Mouse (Mus musculus) brain, adult 2 months (tissue): Measurements from ENCODE around the gene Rps10.

Source experiments
- DNase-seq: peaks from one replicate; pipeline ENCODE4 v3.0.0; 2011; ENCODE audit warnings: low read depth, low spot score

Gene Rps10

DNA sequence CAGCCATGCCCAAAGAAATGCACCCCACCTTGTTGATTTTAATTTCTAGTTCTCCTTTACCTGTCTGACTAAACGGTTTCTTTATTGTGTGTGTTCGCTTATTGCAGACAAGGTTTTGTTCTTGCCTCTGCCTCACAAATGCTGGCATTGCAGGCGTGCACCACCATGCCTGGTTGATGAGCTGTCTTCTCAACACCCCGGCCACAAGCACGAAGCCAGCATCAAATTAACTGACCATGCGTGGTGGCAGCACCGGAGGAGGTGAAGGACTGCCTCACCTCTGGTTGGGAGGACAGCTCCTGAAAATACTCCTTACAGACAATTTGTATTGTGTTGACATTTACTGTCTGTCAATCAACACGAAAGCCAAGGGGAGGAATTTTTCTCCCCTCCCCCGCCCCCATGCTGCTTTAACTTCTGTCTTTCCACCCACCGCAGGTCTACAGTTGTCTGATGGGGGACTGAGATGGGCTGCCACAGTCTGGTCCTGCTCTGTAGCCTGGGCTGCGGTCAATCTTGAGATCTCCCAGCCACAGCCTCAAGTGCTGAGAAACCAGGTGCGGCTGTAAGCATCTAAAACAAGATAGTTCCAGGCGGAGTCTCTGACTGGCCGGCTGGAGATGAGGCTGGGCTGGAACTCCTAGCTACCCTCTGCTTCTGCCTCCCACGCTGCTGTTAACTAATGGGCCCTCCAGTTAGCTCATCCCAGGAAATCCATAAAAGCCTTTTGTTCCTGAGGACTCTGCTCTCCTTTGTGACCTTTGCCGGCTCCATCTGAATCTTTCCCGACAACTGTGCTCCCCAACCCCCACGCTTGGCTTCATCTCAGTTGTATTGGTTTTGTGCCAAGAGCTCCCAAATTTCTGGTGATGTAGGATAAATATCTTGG, at the start of gene Rps10:
Rps10 (minus strand) TSS at position 538 of the 889 bp plus-strand sequence.
- peak; percentile 57 for DNase-seq

DNA sequence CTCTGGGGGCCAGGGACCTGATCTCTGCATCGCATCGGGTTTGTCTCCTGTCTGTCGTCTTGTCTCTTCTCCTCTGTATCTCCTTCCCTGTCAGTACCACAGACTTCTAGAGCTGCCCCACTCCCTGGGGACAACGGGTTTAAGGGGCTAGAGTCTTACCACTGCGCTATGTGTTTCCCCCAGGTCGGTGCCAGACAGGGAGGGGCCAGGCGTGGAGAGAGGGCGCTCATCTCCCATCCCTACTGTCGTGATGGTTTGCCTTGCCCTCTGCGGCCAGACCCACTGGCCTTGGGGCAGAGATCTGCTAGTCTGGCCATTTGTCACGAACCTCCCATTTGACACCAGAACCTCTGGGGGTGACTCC, 49.1 kb upstream of the Rps10 start:
- no peak for DNase-seq

DNA sequence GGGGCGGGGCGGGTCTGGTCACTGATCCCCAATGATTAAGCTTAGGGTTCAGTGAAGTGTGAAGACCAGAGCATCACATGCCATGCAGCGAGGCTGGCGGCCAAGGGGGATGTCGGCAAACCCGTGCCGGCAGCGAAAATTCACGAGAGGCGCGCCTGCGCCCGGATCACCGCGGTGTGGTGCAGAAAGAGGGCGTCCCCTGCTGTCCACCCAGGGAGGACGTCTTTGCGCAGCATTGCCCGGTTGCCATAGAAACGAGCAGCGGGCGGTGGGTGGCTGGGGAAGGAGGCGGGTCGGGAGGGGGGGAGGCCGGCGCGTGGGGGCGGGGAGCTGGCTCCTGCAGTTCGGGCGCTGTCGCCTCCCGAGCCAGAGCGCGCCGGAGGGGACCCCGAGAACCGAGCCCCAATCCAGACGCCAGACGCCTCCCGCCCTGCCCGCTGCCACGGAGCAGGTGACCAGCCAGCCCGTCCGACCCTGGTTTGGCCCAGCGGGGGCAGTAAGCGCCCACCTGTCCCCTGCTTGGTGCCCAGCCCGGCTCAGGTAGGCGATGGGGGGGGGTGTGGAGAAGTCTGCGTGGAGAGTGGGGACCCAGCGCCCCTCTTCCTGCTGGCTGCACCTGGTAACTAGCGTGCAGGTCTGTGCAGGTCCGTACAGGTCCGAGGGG, 48.5 kb upstream of the Rps10 start:
- DNase-seq, result peak; percentile 94

DNA sequence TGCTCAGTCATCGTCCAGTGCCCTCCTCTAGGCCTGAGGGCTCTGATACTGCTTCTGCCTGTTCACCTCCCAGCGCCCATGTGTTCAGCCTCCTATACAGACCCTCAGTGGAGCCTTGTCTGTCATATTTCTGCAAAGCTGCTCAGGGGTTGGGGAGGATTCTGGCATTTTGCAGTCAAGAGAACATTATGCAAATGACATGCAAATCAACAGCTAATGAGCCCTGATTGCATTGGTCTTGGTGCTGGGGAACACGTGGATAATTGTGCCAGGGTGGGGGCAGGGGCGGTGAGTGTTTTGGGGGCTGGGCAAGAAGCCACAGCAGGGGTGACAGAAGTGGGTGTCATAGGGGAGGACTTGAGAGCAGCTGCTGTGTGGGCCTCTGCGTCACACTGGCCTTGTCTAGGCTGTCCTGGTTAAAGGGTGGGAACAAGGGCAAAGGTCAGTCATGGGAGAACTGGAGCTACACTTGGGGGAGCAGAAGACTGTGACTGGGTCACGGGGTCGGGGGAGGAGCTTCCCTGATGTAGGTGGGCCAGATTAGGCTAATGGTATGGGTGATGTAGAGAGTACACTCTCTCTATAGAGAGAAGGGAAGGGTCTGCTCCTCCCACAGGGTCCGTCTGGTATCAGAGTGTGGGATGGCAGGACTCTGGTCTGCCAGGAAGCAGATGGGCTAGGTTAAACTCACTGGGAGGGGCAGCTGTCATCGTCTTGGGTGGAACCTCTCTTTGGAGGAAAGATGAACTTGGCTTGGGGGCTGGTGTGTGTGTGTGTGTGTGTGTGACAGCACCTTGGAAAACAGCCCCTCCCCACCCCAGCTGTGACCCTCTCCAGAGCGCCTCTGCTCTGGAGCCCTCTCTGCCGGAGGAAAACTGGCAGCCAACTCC, 42.7 kb upstream of the Rps10 start:
- peak; percentile 73 for DNase-seq

DNA sequence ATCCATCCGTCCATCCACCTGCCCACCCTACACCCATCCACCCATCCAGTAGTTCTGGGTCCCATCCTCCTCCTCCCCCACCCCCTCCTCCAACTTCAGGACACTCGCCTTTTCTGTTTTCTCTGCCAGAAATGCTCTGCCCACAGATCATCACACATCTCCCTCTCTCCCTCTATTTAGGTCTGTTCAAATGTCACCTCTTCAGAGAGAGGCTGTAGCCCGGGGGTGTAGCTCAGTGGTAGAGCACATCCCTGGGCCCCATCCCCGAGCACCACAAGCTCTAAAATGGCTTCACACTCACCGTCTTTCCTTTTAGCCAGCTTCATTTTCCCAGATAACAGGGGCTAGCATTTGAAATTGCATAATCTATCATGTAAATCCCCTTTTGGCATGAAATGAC, 41.3 kb upstream of the Rps10 start:
- peak; percentile 68 for DNase-seq

DNA sequence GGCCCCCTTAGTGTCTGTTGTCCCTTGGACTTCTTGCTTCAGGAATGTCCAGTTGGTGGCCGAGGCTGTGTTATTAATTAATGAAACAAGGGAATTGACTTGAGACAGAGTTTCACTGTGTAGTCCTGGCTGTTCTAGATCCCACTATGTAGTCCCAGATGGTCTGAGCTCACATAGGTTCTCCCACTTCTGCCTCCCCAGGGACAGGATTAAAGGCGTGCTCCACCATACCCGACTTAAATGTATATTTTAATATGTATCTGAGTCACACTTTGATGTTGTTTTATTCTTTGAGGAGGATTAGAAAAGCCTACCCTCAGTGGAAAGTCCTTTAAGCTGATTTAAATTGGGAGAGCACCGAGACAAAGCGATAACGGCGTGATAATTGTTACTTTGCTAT, 39.8 kb upstream of the Rps10 start:
- peak; percentile 64 for DNase-seq

DNA sequence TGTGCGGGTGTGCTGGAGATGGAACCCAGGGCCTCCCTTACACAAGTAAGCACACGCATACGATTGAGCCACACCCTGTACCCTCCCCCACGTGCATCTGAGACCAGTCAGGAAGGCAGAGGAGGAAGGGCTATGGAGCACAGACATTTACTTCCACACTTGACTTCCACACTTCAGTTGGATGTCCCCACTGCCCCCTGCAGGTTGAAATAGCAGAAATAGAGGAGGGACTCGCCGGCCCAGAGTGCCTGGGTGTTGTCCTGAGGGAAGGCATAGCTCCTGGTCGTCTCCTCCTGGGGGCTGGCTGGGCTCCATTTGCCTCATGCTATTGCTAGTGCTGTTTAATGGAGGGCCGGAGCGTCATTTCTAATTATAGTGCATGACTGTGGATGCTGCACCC, 39.0 kb upstream of the Rps10 start:
- no peak for DNase-seq

DNA sequence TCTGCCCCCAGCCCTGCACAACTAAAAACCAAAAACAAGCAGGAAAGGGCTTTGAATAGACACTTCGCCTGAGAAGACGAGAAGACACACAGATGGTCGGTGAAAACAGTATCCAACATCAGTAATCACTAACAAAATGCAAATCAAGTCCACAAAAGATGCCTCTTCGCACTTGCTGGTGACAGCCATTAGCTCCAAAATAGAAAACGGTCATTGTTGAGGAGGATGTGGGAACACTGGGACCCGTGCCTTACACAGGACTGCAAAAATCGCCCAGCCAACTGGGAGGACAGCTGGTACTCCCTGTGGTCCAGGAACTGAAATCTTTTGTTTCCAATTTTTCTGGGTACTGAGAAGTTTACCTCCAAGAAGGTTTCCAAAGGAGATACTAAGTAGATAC, 37.5 kb upstream of the Rps10 start:
- DNase-seq, result peak; percentile 84

DNA sequence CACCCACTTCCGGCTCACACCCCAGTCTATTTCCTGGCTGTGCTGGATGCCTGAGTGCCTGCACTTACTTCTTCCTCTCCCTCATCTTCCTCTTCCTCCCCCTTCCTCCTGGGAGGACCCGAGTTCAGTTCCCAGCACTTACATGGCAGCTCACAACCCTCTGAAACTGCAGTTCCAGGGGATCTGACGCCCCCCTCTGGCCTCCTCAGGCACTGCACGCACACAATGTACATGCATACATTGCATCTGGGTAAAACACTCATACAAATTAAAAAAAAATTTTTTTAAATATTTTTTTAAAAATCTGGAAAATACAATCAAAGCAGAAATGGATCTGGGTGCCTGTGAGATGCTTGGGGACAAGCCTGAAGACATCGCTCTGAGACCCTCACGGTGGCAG, 35.3 kb upstream of the Rps10 start:
- no peak for DNase-seq

DNA sequence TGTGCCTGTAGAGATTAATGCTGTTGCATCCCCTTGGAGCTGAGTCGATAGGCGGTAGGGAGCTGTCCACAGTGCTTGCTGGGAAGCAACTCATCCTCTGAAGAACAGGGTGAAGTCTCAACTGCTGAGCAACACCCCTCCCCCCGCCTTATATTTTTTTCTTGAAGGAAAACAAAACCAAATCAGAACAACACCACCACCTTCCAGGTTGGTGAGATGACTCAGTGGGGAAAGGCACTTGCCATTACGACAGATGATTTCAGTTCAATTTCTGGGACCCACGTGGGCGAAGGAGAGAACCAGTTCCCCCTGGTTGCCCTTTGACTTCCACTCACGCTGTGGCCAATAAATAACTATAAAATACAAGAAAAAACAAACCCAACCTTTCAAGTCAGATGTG, 22.3 kb upstream of the Rps10 start:
- DNase-seq, result no peak

DNA sequence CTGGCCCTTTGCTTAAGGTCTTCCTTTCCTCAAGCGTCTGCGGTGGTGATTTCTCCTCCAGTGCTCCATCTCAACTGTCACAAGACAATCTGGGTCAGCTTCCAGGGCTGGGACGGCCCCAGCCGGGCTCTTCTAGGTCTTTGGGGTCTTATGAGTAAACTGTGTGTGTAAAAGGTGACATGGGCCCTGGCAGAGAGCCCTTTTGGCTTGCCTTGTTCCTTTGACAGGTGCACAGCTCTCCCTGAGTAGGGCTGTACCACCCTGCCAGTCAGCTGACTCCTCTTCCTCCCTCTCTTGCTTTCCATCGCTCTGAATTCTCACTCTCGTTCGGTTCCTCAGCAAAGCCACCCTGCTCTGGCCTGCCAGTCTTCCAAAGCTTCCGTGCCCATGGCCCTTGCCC, 20.7 kb upstream of the Rps10 start:
- DNase-seq, result peak; percentile 92

DNA sequence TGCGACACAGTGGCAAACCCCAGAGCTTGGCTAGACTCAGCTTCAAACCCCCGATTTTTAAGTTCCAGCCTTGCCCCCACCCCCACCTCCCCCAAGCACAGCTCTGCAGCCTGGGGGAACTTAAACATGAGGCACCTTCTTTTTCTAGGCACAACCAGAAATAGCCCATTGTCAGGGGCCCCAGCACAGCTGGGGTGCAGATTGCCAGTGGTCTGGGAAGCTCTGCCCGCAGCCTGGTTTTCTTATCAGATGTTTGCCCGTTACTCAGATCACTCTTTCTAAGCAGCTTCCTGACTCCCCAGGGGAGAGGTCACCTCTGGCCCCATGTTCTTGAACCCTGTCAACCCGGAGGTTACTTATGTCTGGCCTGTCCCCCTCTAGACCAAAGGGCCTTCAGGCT, 19.9 kb upstream of the Rps10 start:
- DNase-seq, result no peak

DNA sequence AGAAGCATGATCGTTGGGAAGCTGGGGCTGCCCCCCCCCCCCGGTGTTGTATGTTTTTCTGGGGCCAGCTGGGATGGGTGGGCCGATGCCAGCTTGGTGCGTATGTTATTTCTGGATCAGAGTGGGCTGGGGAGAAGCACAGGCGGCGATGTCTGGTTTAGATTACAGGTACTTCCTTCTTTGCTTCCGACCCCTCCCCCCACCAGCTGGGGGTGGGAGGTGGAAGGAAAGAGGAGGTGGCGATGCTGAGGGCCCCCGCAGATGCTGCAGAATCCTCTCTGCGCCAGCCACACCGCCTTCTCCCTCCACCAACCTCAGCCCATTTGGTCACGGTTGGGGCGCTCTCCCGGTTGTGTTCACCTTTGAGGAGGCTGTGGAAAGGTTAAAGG, 19.5 kb upstream of the Rps10 start:
- DNase-seq, result peak; percentile 91

DNA sequence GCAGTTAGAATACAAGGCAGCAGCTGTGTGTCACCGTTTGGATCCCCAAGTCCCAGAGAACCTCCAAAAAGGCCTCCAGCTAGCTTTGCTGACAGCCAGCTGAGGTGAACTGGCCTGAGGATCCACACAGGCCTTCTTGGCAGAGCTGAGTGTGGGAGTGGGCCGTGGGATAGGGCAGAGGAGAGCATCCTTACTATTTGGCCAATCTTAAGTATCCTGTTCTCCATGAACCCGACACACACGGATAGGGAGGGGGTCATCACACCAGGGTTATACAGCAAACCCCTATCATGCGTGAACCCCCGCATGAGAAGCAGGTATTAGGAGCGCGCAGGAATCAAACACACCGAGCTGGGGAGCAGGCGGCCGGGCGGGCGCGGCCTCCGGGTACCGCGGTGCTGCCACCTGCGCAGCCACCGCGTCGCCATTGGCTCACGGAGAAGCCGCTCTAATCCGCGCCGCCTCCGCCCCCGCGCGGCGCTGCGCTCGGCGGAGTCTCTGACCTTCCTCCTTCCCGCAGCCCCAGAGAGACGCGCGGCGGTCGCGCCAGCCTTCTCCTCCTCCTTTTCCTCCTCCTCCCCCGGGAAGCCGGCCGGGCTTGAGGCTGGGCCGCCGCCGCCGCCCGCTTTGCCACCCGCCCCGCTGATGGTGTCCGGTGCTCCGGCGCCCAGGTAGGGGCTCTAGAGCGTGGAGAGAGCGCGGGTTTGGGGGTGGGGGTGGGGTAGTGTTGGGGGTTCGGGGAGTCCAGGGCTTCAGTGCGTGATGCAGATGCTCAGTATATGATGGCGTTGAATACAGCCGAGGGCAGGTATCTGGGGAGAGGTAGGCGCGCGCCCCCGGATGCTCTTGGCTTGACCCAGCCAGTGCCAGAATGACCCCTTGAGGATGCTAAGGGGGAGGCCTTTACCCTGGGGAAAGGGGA, 18.9 kb upstream of the Rps10 start, which contains the start of gene Pacsin1:
Pacsin1 (plus strand) TSS at position 421 of the 922 bp plus-strand sequence.
- peak; percentile 97 for DNase-seq

DNA sequence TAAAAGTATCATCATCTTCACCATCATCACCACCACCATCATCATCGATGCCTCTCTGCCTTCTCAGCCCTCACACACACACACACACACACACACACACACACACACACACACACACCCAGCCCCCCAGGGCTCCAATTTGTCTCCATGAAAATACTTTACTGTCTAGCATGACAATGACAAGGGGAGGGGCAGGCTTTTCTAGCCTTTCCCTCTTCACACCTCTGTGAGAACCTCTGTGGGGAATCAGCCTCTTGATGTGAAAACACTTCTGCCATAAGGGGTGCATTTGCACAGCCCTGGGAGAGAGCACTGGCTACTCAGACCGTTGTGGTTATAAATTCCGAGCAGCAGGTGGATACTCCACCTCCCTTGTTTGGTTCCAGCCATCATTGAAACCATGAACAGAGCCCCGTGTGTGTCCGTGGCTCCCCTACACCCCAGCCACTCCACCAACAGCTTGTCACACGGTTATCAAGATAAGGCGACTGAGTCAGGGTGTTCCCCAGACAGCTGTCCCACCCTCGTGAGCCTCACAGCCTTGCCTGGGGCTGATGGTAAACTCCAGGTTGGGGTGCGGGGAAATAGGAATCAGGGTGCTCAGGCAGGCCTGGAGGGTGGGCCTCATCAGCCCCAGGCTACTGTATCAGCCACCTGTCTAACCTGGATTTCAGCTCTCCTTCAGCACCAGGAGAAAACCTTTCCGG, 16.9 kb upstream of the Rps10 start:
- DNase-seq, result no peak

DNA sequence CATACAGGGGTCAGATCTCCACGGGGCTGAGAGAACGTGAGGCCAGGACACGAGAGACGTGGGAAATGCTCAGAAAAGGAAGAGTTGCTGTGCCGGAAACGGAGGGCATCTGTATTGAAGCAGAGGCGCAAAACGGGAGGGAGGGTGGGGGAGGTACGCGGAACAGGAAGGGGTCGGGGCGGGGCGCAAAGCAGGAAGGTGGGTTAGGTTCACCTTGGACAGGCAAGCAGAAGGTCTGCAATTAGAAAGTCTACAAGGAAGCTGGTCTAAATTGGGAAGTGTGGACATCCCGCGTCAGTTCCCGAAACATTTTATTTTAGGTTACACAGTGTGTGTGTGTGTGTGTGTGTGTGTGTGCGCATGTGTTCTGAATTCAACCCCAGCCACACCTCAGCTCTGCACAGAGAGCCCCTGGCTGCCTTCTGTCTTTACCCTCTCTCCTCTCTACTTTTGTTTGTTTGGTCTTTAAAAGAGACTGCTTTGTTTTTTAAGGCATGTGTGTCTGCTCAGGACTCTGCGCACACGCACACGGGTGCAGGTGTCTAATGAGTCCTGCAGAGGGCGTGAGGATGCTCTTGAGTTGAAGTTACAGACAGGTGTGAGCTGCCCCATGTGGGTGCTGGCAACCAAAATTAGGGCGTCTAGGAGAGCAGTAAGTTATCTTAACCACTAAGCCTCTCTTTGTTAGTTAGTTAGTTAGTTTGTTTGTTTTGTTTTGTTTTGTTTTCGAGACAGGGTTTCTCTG, 15.7 kb upstream of the Rps10 start:
- no peak for DNase-seq

DNA sequence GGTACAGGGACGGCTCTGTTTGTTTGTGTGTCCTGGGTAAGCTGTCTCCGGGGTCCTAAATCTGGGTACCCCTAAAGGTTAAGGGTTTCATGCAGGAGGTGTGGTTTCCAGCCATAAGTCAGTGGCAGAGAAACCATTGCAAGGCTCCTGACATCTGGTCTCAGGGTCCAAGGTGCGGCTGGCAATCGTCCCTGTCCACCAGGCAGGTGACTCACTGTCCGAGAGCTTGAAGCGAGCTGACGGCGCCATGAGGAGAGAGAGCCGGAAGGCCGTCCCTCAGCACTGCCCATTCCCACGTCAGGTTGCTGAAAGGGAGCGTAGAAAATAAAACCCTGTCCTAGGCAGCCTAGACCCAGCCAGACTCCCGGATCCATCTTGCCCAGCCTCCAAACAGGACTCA, 14.1 kb upstream of the Rps10 start:
- peak; percentile 50 for DNase-seq

DNA sequence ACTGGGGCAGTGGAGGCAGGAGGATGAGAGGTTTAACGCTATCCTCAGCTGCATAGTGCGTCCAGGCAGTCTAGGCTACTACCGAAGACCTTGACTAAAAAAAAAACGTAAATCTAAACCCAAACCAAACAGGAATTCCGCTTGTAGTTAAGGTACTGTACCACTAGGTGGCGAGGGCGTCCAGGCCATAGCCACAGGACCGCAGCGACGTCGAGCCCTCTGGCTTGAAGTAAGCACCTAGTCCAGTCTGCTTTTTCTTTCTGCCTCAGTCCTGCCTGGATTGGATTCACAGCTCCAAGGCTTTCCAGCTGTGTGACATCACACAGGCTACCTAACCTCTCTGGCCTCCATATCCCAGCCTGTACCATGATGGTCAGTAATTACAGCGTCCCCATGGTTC, 13.7 kb upstream of the Rps10 start:
- peak; percentile 93 for DNase-seq

DNA sequence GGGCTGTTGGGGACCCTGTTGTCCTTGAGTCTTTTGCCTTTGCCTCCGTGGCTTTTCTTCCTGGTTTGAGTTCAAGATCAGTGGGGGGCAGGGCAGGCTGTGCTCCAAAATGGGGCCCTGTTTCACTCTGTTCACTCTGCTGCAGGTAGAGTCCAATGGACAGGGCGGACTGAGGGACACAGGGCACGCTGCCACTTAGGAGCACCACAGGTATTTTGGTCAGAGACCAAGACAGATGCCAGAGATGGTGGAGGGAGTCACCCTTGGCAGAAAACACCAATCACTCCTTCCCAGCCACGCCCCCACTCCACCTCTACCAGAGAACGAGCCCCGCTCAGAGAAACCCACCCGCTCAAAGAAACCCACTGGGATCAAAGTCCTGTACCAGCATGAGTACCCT, 9.3 kb upstream of the Rps10 start:
- no peak for DNase-seq

DNA sequence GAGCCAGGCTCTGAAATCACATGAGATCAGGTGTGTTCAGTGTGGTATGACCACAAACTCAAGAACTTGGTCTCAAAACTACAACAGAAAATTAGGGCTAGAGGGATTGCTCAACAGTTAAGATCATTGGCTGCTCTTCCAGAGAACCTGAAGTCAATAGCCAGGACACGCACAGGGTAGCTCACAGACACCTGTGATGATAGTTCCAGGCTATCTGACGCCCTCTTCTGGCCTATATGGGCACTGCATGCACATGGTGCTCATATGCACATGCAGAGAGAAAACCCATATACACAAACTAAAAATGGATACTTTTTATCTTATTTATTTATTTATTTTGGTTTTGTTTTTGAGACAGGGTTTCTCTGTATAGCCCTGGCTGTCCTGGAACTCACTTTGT, 8.1 kb upstream of the Rps10 start:
- DNase-seq, result no peak
